Mouse (Mus musculus) G1E (cell line): Measurements from ENCODE around the gene Olfr685. TPM values are rescaled to one million over a fixed set of nuclear protein-coding genes. Genes with fewer than 3 reads are reported as not detected.

ENCODE experiments used
- ATAC-seq: 2 replicates; pipeline ENCODE4 v1.8.0; 2016; ENCODE audit warnings: mild to moderate bottlenecking; ENCODE audit not compliant: insufficient number of reproducible peaks, poor library complexity, low FRiP score, severe bottlenecking; ENCODE audit errors: extremely low read depth
- DNase-seq: peaks from one replicate; pipeline ENCODE4 v3.0.0; 2012; ENCODE audit warnings: low spot score
- H3K27me3 ChIP-seq: 2 replicates; pipeline ENCODE4 v1.6.1; 2012; ENCODE audit warnings: mild to moderate bottlenecking, low read length, inconsistent platforms; ENCODE audit not compliant: insufficient read depth
- H3K36me3 ChIP-seq: replicated peaks from 2 replicates; pipeline ENCODE3; 2012; ENCODE audit warnings: mild to moderate bottlenecking, inconsistent platforms
- H3K4me1 ChIP-seq: 2 replicates; pipeline ENCODE4 v1.6.1; 2012; ENCODE audit warnings: low read depth, low read length, inconsistent platforms, mixed read lengths; ENCODE audit not compliant: insufficient read depth
- H3K4me3 ChIP-seq: 2 replicates; pipeline ENCODE4 v1.5.1; 2012; ENCODE audit warnings: low read depth, mild to moderate bottlenecking, inconsistent platforms, low read length, moderate library complexity, mixed read lengths
- H3K9me3 ChIP-seq: replicated peaks from 2 replicates; pipeline ENCODE4 v1.6.1; 2012; ENCODE audit warnings: inconsistent platforms
- CTCF ChIP-seq: IDR thresholded peaks from 2 replicates; pipeline ENCODE4 v1.5.1; 2012; ENCODE audit warnings: low read depth, low read length, inconsistent platforms, mixed read lengths
- GATA1 ChIP-seq: IDR thresholded peaks from 2 replicates; pipeline ENCODE4 v1.6.1; 2012; ENCODE audit warnings: borderline replicate concordance, low read length, inconsistent platforms, mixed read lengths
- GATA2 ChIP-seq: IDR thresholded peaks from 2 replicates; pipeline ENCODE4 v1.6.1; 2012; ENCODE audit warnings: low read depth, low read length, inconsistent platforms, borderline replicate concordance
- POLR2AphosphoS5 ChIP-seq: IDR thresholded peaks from 2 replicates; pipeline ENCODE4 v1.6.1; 2012; ENCODE audit warnings: low read depth, low read length, inconsistent platforms; ENCODE audit not compliant: insufficient replicate concordance
- TAL1 ChIP-seq: conservative IDR thresholded peaks from 2 replicates; pipeline ENCODE4 v1.6.1; 2012; ENCODE audit warnings: low read depth, low read length, inconsistent platforms, mixed read lengths
- polyA plus RNA-seq: library from polyadenylated mRNA; stranded (reverse); fragments of >175 nt; gene quantifications from 2 replicates; pipeline ENCODE4 v1.2.3, GENCODE M21; 2012
- total RNA-seq, 2 experiments: library from RNA; stranded (forward) in 1 of 2; stranded (reverse) in 1 of 2; fragments of 200-1000 nt in 1 of 2; fragments of >200 nt in 1 of 2; fragmentation: Nextera tagmentation in 1 of 2; gene quantifications; 2 replicates each; pipeline ENCODE4 v1.2.3; 2014 to 2017

Olfr685 gene
- total and polyA plus RNA-seq, 3 experiments, result 0.11 TPM; not detected in 2

- DNase-seq (no peak), ATAC-seq (no peak)
- TF ChIP-seq POLR2AphosphoS5 (no peak), CTCF (no peak), GATA1 (no peak), TAL1 (no peak), GATA2 (no peak)
- H3K9me3 ChIP-seq, result no peaks in the 10 kb centered on the region
- no peak within 1 kb of the TSS for H3K4me3 ChIP-seq
- H3K4me1 ChIP-seq, result no peaks in the 10 kb centered on the region
- no peaks in the 10 kb centered on the region for H3K27me3 ChIP-seq
- H3K36me3 ChIP-seq, result no peaks in the 10 kb centered on the region
Observed at GRCm38 (mm10) chr7:105207385-105207784, 21.6 kb upstream of the Olfr685 start, which contains the start of gene Olfr686. Olfr686 (minus strand) TSS chr7:105207485.

DNA sequence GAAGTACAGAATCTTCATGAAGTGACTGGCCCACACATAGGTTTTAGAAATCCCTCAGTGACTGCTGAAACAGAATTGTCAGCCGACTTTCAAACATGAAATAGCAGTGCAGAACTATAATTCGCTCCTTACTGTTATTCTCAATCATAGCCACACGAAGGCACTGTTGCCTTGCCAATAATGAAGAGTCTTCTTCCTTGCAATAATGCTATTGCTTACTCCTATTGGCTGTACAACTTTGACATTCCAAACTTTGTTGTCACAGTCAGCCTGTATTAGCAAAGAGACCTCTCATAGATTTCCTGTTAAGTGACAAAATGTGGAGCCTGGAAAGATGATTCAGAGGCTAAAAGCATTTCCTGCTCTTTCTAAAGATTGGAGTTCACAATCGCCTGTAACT lies 15.0 kb downstream of the Olfr685 start:
- Histone ChIP-seq H3K36me3 (no peaks in the 10 kb centered on the region), H3K4me3 (no peak overlapping the region), H3K4me1 (no peaks in the 10 kb centered on the region), H3K9me3 (no peaks in the 10 kb centered on the region), H3K27me3 (no peaks in the 10 kb centered on the region)
- no peak for ATAC-seq
- TF ChIP-seq GATA2 (no peak), POLR2AphosphoS5 (no peak), CTCF (no peak), TAL1 (no peak), GATA1 (no peak)
- no peak for DNase-seq

- DNase-seq (no peak), ATAC-seq (no peak)
- H3K36me3 ChIP-seq, result no peaks in the 10 kb centered on the region
- no peaks in the 10 kb centered on the region for H3K27me3 ChIP-seq
- no peaks in the 10 kb centered on the region for H3K4me1 ChIP-seq
- TF ChIP-seq POLR2AphosphoS5 (no peak), TAL1 (no peak), GATA1 (no peak), CTCF (no peak), GATA2 (no peak)
- no peaks in the 10 kb centered on the region for H3K9me3 ChIP-seq
- H3K4me3 ChIP-seq, result no peak within 1 kb of the TSS
Observed at GRCm38 (mm10) chr7:105163553-105163952, 22.3 kb downstream of the Olfr685 start, which contains the start of gene Olfr684. Olfr684 (minus strand) TSS chr7:105163653.

DNA sequence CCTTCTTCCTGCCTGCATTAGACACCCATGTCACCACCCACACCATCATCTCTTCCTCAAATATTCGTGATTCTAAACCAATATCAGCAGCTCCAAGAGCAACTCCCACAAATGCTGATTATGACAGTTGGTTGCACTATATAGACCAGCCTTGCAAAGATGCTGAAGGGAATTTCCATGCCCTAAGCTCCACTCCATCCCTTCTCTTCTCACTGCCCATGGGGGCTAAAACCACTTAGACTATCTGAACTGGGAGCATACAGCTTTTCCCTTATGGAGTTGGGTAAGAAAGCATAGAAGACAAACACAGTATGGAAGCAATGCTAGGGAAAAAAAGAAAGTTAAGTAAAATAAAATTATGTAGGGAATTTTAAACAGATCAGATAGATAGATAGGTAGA lies 38.9 kb downstream of the Olfr685 start, which contains the start of gene Olfr683:
Olfr683 (minus strand) TSS at position 101 of the 400 bp plus-strand sequence.
- no peak for TF ChIP-seq TAL1
- no peak for TF ChIP-seq GATA2
- TF ChIP-seq GATA1, result no peak
- no peak for TF ChIP-seq CTCF
- no peak for TF ChIP-seq POLR2AphosphoS5
- Histone ChIP-seq H3K4me1 (no peaks in the 10 kb centered on the region), H3K4me3 (no peak within 1 kb of the TSS), H3K9me3 (no peaks in the 10 kb centered on the region), H3K36me3 (no peaks in the 10 kb centered on the region), H3K27me3 (no peaks in the 10 kb centered on the region)
- ATAC-seq (no peak), DNase-seq (no peak)

DNA sequence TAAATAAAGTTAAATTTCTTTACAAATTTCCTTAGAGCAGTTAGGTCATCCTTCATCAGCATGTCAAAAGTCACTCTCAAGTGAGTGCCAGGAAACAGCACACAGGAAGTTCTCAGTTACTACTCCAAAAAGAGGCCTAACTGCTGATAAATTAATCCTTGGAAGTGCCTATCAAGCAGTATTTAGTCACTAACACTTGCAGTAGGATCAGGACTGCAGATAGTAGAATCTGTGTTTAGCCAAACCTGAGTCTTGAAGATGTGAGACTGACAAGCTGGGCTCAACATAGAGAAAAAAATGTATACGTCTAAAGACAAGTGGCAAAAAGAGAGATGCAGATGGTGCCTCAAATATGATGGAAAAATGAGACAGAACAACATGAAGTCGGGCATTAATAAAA lies 44.5 kb downstream of the Olfr685 start:
- no peaks in the 10 kb centered on the region for H3K36me3 ChIP-seq
- no peak overlapping the region for H3K4me3 ChIP-seq
- no peak for DNase-seq
- TF ChIP-seq CTCF, result no peak
- TF ChIP-seq TAL1, result no peak
- TF ChIP-seq GATA1, result no peak
- TF ChIP-seq GATA2, result no peak
- no peak for TF ChIP-seq POLR2AphosphoS5
- no peaks in the 10 kb centered on the region for H3K4me1 ChIP-seq
- no peaks in the 10 kb centered on the region for H3K9me3 ChIP-seq
- H3K27me3 ChIP-seq, result no peaks in the 10 kb centered on the region
- ATAC-seq, result no peak

Other genes with a start within 250 kb of the Olfr685 start
Only the 20 nearest of the 22 such genes appear.
- gene Olfr671, start 206.9 kb downstream of the Olfr685 start, total RNA-seq (2014; fragmentation: Nextera tagmentation), result not detected in 2 replicates
- gene Olfr671, start 206.9 kb downstream of the Olfr685 start, total RNA-seq (2017), result 0.22 TPM in 1 of 2 replicates, not detected in the other
- gene Olfr671, start 206.9 kb downstream of the Olfr685 start, polyA plus RNA-seq, result not detected in 2 replicates
- gene Olfr672, start 184.0 kb downstream of the Olfr685 start, total RNA-seq (2014; fragmentation: Nextera tagmentation), result not detected in 2 replicates
- 0.22 and 0.23 TPM in 2 replicates for gene Olfr672, start 184.0 kb downstream of the Olfr685 start, total RNA-seq (2017)
- not detected in 2 replicates for gene Olfr672, start 184.0 kb downstream of the Olfr685 start, polyA plus RNA-seq
- not detected in 2 replicates for gene Olfr675, start 157.6 kb downstream of the Olfr685 start, total RNA-seq (2014; fragmentation: Nextera tagmentation)
- gene Olfr675, start 157.6 kb downstream of the Olfr685 start, total RNA-seq (2017), result 0.06 and 0.49 TPM in 2 replicates
- not detected in 2 replicates for gene Olfr675, start 157.6 kb downstream of the Olfr685 start, polyA plus RNA-seq
- gene Olfr676, start 153.3 kb downstream of the Olfr685 start, total RNA-seq (2014; fragmentation: Nextera tagmentation), result not detected in 2 replicates
- gene Olfr676, start 153.3 kb downstream of the Olfr685 start, total RNA-seq (2017), result 0.11 and 0.29 TPM in 2 replicates
- gene Olfr676, start 153.3 kb downstream of the Olfr685 start, polyA plus RNA-seq, result not detected in 2 replicates
- not detected in 2 replicates for gene Olfr677, start 134.6 kb downstream of the Olfr685 start, total RNA-seq (2014; fragmentation: Nextera tagmentation)
- 0.16 TPM in 1 of 2 replicates, not detected in the other for gene Olfr677, start 134.6 kb downstream of the Olfr685 start, total RNA-seq (2017)
- gene Olfr677, start 134.6 kb downstream of the Olfr685 start, polyA plus RNA-seq, result not detected in 2 replicates
- gene Olfr678, start 121.5 kb downstream of the Olfr685 start, total RNA-seq (2014; fragmentation: Nextera tagmentation), result not detected in 2 replicates
- gene Olfr678, start 121.5 kb downstream of the Olfr685 start, total RNA-seq (2017), result 0.16 TPM in 1 of 2 replicates, not detected in the other
- gene Olfr678, start 121.5 kb downstream of the Olfr685 start, polyA plus RNA-seq, result not detected in 2 replicates
- not detected in 2 replicates for gene Olfr679, start 104.8 kb downstream of the Olfr685 start, total RNA-seq (2014; fragmentation: Nextera tagmentation)
- under 0.01 and 0.11 TPM in 2 replicates for gene Olfr679, start 104.8 kb downstream of the Olfr685 start, total RNA-seq (2017)
- not detected in 2 replicates for gene Olfr679, start 104.8 kb downstream of the Olfr685 start, polyA plus RNA-seq
- not detected in 2 replicates for gene Olfr680-ps1, start 93.2 kb downstream of the Olfr685 start, total RNA-seq (2014; fragmentation: Nextera tagmentation)
- 0.12 TPM in 1 of 2 replicates, not detected in the other for gene Olfr680-ps1, start 93.2 kb downstream of the Olfr685 start, total RNA-seq (2017)
- not detected in 2 replicates for gene Olfr680-ps1, start 93.2 kb downstream of the Olfr685 start, polyA plus RNA-seq
- gene Olfr681, start 69.2 kb downstream of the Olfr685 start, total RNA-seq (2014; fragmentation: Nextera tagmentation), result not detected in 2 replicates
- gene Olfr681, start 69.2 kb downstream of the Olfr685 start, total RNA-seq (2017), result 0.06 and 0.11 TPM in 2 replicates
- gene Olfr681, start 69.2 kb downstream of the Olfr685 start, polyA plus RNA-seq, result not detected in 2 replicates
- gene Olfr683, start 39.0 kb downstream of the Olfr685 start, total RNA-seq (2014; fragmentation: Nextera tagmentation), result not detected in 2 replicates
- 0.22 TPM in 1 of 2 replicates, not detected in the other for gene Olfr683, start 39.0 kb downstream of the Olfr685 start, total RNA-seq (2017)
- not detected in 2 replicates for gene Olfr683, start 39.0 kb downstream of the Olfr685 start, polyA plus RNA-seq
- not detected in 2 replicates for gene Olfr684, start 22.4 kb downstream of the Olfr685 start, total RNA-seq (2014; fragmentation: Nextera tagmentation)
- gene Olfr684, start 22.4 kb downstream of the Olfr685 start, total RNA-seq (2017), result 0.22 TPM in 1 of 2 replicates, not detected in the other
- gene Olfr684, start 22.4 kb downstream of the Olfr685 start, polyA plus RNA-seq, result not detected in 2 replicates
- not detected in 2 replicates for gene Olfr686, start 21.5 kb upstream of the Olfr685 start, total RNA-seq (2014; fragmentation: Nextera tagmentation)
- not detected in 2 replicates for gene Olfr686, start 21.5 kb upstream of the Olfr685 start, total RNA-seq (2017)
- not detected in 2 replicates for gene Olfr686, start 21.5 kb upstream of the Olfr685 start, polyA plus RNA-seq
- gene Olfr688, start 102.1 kb upstream of the Olfr685 start, total RNA-seq (2014; fragmentation: Nextera tagmentation), result not detected in 2 replicates
- not detected in 2 replicates for gene Olfr688, start 102.1 kb upstream of the Olfr685 start, total RNA-seq (2017)
- not detected in 2 replicates for gene Olfr688, start 102.1 kb upstream of the Olfr685 start, polyA plus RNA-seq
- not detected in 2 replicates for gene Olfr689, start 125.2 kb upstream of the Olfr685 start, total RNA-seq (2014; fragmentation: Nextera tagmentation)
- under 0.01 and 0.11 TPM in 2 replicates for gene Olfr689, start 125.2 kb upstream of the Olfr685 start, total RNA-seq (2017)
- gene Olfr689, start 125.2 kb upstream of the Olfr685 start, polyA plus RNA-seq, result not detected in 2 replicates
- not detected in 2 replicates for gene Olfr690, start 148.1 kb upstream of the Olfr685 start, total RNA-seq (2014; fragmentation: Nextera tagmentation)
- gene Olfr690, start 148.1 kb upstream of the Olfr685 start, total RNA-seq (2017), result 0.16 TPM in 1 of 2 replicates, not detected in the other
- not detected in 2 replicates for gene Olfr690, start 148.1 kb upstream of the Olfr685 start, polyA plus RNA-seq
- not detected in 2 replicates for gene Olfr691, start 156.3 kb upstream of the Olfr685 start, total RNA-seq (2014; fragmentation: Nextera tagmentation)
- gene Olfr691, start 156.3 kb upstream of the Olfr685 start, total RNA-seq (2017), result 0.06 and 0.22 TPM in 2 replicates
- gene Olfr691, start 156.3 kb upstream of the Olfr685 start, polyA plus RNA-seq, result not detected in 2 replicates
- not detected in 2 replicates for gene Olfr692, start 182.2 kb upstream of the Olfr685 start, total RNA-seq (2014; fragmentation: Nextera tagmentation)
- 0.12 TPM in 1 of 2 replicates, not detected in the other for gene Olfr692, start 182.2 kb upstream of the Olfr685 start, total RNA-seq (2017)
- not detected in 2 replicates for gene Olfr692, start 182.2 kb upstream of the Olfr685 start, polyA plus RNA-seq
- gene Gm5901, start 189.0 kb upstream of the Olfr685 start, total RNA-seq (2014; fragmentation: Nextera tagmentation), result not detected in 2 replicates
- gene Gm5901, start 189.0 kb upstream of the Olfr685 start, total RNA-seq (2017), result 0.12 and 0.16 TPM in 2 replicates
- gene Gm5901, start 189.0 kb upstream of the Olfr685 start, polyA plus RNA-seq, result not detected in 2 replicates
- 41.9 and 42.1 TPM in 2 replicates for gene Fam160a2, start 214.0 kb upstream of the Olfr685 start, total RNA-seq (2014; fragmentation: Nextera tagmentation)
- 11.4 and 16.3 TPM in 2 replicates for gene Fam160a2, start 214.0 kb upstream of the Olfr685 start, total RNA-seq (2017)
- gene Fam160a2, start 214.0 kb upstream of the Olfr685 start, polyA plus RNA-seq, result 53.1 and 55.8 TPM in 2 replicates
- gene Cnga4, start 218.6 kb upstream of the Olfr685 start, total RNA-seq (2014; fragmentation: Nextera tagmentation), result not detected in 2 replicates
- gene Cnga4, start 218.6 kb upstream of the Olfr685 start, total RNA-seq (2017), result not detected in 2 replicates
- not detected in 2 replicates for gene Cnga4, start 218.6 kb upstream of the Olfr685 start, polyA plus RNA-seq